Mouse (Mus musculus) brain, embryonic 14.5 days (tissue): ENCODE results near the gene Igsf9.

Source experiments
- CTCF ChIP-seq: fragments of 200-500 bp; IDR thresholded peaks from 2 replicates; pipeline ENCODE4 v1.5.1; 2012; ENCODE audit warnings: inconsistent platforms, mild to moderate bottlenecking, moderate library complexity, borderline replicate concordance; ENCODE audit not compliant: insufficient read depth, insufficient read length; ENCODE audit errors: extremely low read depth
- POLR2A ChIP-seq: fragments of 200-500 bp; IDR thresholded peaks from 2 replicates; pipeline ENCODE4 v1.6.1; 2012; ENCODE audit warnings: mild to moderate bottlenecking, inconsistent platforms, borderline replicate concordance; ENCODE audit not compliant: poor library complexity, insufficient read depth, insufficient read length, severe bottlenecking; ENCODE audit errors: extremely low read depth

DNA sequence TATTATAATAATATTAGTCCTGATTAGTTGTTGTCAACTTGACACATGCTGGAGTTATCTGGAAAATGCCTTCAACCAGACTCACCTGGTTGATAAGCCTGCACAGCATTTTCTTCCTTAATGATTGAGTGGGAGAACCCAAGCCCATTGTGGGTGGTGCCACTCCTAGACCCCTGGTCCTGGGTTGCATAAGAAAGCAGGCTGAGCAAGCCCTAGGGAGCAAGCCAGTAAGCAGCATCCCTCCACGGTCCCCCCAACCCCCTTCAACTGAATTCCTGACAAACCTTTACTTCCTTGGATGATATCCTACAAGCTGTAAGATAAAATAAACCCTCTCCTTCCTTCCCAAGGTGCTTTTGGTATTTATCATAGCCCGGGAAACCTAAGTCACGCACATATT is 24.4 kb upstream of the Igsf9 start:
- no peak for TF ChIP-seq CTCF
- no peak for TF ChIP-seq POLR2A
